Mouse (Mus musculus) embryonic stem cell, embryonic (primary cell): Measurements from ENCODE around the gene Vwa5b2.

Source experiments
- CTCF ChIA-PET, 4 experiments: fragments of 300-600 bp in 2 of 4; fragments of 350-600 bp in 2 of 4; sonication (Branson Sonifier 250); formaldehyde crosslinking; loops; one replicate each; lab custom pipeline; 2022; ENCODE audit warnings: inconsistent platforms in 2 of 4; lab: Charles Lee
- POLR2A ChIA-PET, 4 experiments: fragments of 300-600 bp in 2 of 4; fragments of 350-600 bp in 2 of 4; sonication (Branson Sonifier 250); formaldehyde crosslinking; loops; one replicate each; lab custom pipeline; 2022; ENCODE audit warnings: antibody characterized with exemption in 4 of 4, inconsistent platforms in 1 of 4; lab: Charles Lee

Vwa5b2 gene

DNA sequence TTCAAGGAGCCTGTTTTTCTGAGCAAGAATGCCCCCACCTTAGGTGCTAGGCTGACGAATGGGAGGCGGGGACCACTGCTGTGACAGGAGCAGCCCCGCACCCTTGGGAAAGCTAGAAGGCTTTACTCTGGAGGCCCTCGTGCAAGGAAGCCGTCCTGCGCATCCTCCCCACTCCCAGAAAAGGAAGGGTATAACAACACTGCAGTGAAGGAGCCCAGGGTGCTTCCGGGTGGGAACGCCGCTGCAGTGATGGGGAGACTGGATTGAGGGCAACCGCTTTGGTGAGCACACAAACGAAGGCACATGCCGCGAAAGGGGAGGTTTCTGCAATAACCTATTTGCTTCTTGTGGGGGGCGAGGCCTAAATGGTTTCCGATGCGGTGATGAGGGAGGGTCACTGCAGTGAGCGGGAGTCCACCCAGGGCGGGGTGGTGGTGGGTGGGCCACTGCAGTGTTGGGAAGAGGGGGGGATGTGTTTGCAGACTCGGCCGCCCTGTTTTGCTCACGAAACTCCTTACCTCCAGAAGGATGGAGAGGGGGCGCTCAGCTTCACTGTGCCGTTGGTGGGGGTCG, at the start of gene Vwa5b2:
Gene Vwa5b2, plus strand, starts transcription at position 106 of the 573 bp plus-strand sequence.
- ChIA-PET CTCF (no interaction called here), POLR2A (interaction anchor here in 3 of 4 experiments (0.5 to 3.2 kb wide), 13 partner anchors 10 to 195 kb away, joined by 3 to 21 read pairs (median 6); partner anchors contain the start of genes Abcf3 (in 2 of the 3), Alg3 (in 2 of the 3), Eef1akmt4 (in 2 of the 3) and Gm49333 (in 2 of the 3))

GRCm38 (mm10) chr16:20539649-20540048, 49.6 kb upstream of the Vwa5b2 start:
- POLR2A ChIA-PET: interaction anchor here in 2 of 4 experiments (0.6 to 1.5 kb wide), 8 partner anchors 12 to 154 kb away, joined by 3 to 5 read pairs (median 3); partner anchors contain the start of genes Alg3 (in 1 of the 2), Camk2n2 (in 1 of the 2), Eef1akmt4 (in 1 of the 2) and Gm49333 (in 1 of the 2)
- CTCF ChIA-PET: no interaction called here

GRCm38 (mm10) chr16:20540438-20540837, 48.8 kb upstream of the Vwa5b2 start:
- CTCF ChIA-PET: interaction anchor here in 1 of 4 experiments (0.5 kb wide), 1 partner anchor 381 kb away, joined by 3 read pairs; no protein-coding TSS in a partner anchor
- POLR2A ChIA-PET: interaction anchor here in 3 of 4 experiments (0.5 to 1.5 kb wide), 12 partner anchors 14 to 176 kb away, joined by 3 to 6 read pairs (median 3); partner anchors contain the start of genes Eif2b5 (in 2 of the 3), Alg3 (in 1 of the 3), Camk2n2 (in 1 of the 3) and Eef1akmt4 (in 1 of the 3)

DNA sequence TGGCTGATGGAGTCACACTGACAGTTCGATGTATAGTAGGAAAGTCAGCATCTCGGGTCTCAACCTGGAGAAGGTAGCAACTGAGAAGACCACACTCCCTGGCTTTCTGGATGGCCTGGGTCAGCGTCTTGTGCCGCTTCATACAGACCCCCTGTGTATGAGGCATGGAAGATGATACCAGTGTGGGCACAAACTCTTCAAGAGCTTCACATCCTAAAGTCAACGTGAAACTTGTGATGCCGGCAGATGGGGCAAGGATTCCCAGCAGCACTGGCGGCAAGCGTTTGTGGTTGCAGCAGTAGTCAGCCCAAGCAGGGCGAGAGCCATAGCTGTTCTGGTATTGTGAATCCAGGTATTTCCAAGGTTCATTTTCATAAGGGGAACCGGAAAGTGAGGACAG, 43.6 kb upstream of the Vwa5b2 start:
- ChIA-PET CTCF (no interaction called here), POLR2A (interaction anchor here in 3 of 4 experiments (0.6 to 8.0 kb wide), 16 partner anchors 8 to 235 kb away, joined by 3 to 122 read pairs (median 4); partner anchors contain the start of genes Ap2m1 (in 2 of the 3), Alg3 (in 1 of the 3), Eef1akmt4 (in 1 of the 3) and Eif2b5 (in 1 of the 3))

DNA sequence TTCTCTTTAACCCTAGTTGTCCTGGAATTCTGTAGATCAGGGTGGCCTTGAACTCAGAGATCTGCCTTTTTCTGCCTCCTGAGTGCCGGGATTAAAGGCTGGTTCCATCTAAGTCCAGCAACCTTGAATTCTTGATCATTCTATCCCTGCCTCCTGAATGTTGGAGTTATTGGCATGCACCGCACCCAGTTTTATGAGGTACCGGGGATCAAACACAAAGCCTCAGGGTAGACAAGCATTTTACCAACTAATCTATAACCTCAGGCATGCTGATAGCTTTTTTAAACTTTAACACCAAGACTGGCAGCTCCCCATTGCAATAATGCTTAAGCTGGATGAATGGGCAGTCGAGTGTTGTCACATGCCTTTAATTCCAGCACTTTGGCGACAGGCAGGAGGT, 41.8 kb upstream of the Vwa5b2 start:
- ChIA-PET CTCF (interaction anchor here in 3 of 4 experiments (0.6 to 2.0 kb wide), 6 partner anchors 10 to 642 kb away, joined by 3 to 7 read pairs (median 3); no protein-coding TSS in a partner anchor), POLR2A (interaction anchor here (0.6 to 8.0 kb wide), 65 partner anchors 10 to 708 kb away, joined by 3 to 122 read pairs (median 5); partner anchors contain the start of genes Ap2m1 (in 4 of the 4), Alg3 (in 3 of the 4), Eef1akmt4 (in 3 of the 4) and Gm49333 (in 3 of the 4))

DNA sequence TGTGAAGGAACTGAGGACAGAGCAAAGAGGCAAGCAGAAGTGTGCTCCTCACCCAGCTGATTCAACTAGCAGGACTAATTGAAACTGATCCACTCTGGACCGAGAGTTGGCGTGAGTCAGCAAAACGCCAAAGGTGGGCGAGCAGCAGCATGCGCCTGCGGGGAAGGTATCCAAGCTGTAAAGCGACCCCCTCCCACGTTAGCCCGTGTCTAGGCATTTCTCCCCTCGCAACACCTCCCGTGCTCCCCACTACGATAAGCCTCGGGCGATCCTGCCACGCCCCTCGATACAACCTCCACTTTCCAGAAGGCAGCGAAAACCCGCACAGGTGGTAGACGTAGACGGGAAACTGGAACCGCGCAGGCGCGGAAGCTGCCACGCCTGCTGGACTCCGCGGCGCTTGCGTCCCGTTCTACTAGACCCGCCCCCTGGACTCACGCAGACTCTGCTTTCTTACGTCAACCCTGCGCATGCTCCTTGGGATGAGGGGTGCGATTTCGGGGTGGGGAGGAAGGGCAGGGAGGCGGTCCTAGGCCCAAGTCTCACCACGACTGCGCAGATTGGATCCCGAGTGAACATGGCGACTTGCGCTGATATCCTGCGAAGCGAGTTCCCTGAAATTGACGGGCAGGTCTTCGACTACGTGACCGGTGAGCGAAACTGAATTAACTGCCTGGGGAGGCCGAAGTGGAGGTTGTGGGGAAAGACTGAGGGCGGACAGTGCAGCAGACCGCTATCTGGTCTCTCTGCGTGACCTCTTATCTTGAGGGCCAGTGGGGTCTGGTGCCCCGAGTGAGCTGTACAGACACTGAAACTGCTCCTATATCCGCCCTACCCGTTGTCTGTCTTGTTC, 40.9 kb upstream of the Vwa5b2 start, which contains the start of gene Abcf3:
Gene Abcf3, plus strand, starts transcription at position 482 of the 853 bp plus-strand sequence.
- CTCF ChIA-PET: interaction anchor here (0.6 to 2.0 kb wide), 11 partner anchors 9 to 641 kb away, joined by 3 to 7 read pairs (median 3); partner anchors contain the start of genes Ap2m1 (in 1 of the 4) and Dvl3 (in 1 of the 4)

GRCm38 (mm10) chr16:20549161-20549560, 40.1 kb upstream of the Vwa5b2 start:
- CTCF ChIA-PET: interaction anchor here in 2 of 4 experiments (0.6 to 2.0 kb wide), 3 partner anchors 35 to 48 kb away, joined by 3 to 7 read pairs (median 4); no protein-coding TSS in a partner anchor
- POLR2A ChIA-PET: interaction anchor here (0.6 to 8.0 kb wide), 38 partner anchors 8 to 229 kb away, joined by 3 to 122 read pairs (median 8); partner anchors contain the start of genes Ap2m1 (in 3 of the 4), Alg3 (in 2 of the 4), Clcn2 (in 2 of the 4) and Dvl3 (in 2 of the 4)

More for the DNA sequence above, 40.9 kb upstream of the Vwa5b2 start, which contains the start of gene Abcf3:
- POLR2A ChIA-PET: interaction anchor here (0.5 to 8.0 kb wide), 77 partner anchors 9 to 1435 kb away, joined by 3 to 122 read pairs (median 4); partner anchors contain the start of genes Ap2m1 (in 4 of the 4), Alg3 (in 3 of the 4), Eef1akmt4 (in 3 of the 4) and Gm49333 (in 3 of the 4)

GRCm38 (mm10) chr16:20551691-20552090, 37.6 kb upstream of the Vwa5b2 start:
- ChIA-PET POLR2A (interaction anchor here in 2 of 4 experiments (0.8 to 8.0 kb wide), 7 partner anchors 7 to 75 kb away, joined by 4 to 122 read pairs (median 5); partner anchors contain the start of gene Ap2m1 (in 2 of the 2)), CTCF (no interaction called here)

DNA sequence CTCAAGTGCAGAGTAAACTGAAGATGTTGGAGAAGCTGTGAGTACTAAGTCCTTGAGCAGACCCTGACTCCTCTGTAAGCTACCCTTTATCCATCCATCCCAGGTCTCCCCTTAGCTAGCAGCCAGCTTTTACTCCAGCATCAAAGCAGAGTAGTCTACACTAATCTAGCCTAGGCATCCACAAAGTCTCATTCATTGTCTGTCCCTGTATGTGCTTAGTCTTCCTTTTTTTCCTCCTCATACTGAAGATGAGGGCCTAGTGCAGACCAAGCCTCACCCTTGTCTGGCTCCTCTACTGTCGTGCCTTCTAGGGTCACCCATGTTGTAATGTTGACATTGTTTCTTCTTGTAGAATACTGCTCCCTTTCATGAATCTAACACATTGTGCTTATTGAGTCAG, 36.7 kb upstream of the Vwa5b2 start:
- ChIA-PET POLR2A (interaction anchor here in 3 of 4 experiments (1.0 to 2.0 kb wide), 4 partner anchors 9 to 54 kb away, joined by 3 to 5 read pairs (median 4); partner anchors contain the start of gene Eif2b5 (in 1 of the 3)), CTCF (no interaction called here)

- CTCF ChIA-PET: no interaction called here
- POLR2A ChIA-PET: interaction anchor here in 2 of 4 experiments (0.6 to 3.6 kb wide), 3 partner anchors 11 to 37 kb away, joined by 5 to 15 read pairs (median 6); no protein-coding TSS in a partner anchor
These were observed 34.3 kb upstream of the Vwa5b2 start for GRCm38 (mm10) chr16:20555000-20555399.

- ChIA-PET POLR2A (interaction anchor here (0.5 to 7.2 kb wide), 36 partner anchors 8 to 300 kb away, joined by 3 to 46 read pairs (median 4); partner anchors contain the start of genes Ap2m1 (in 4 of the 4), Abcf3 (in 3 of the 4), Alg3 (in 3 of the 4) and Eef1akmt4 (in 3 of the 4)), CTCF (interaction anchor here in 2 of 4 experiments (0.7 to 1.0 kb wide), 5 partner anchors 9 to 111 kb away, joined by 3 to 4 read pairs (median 3); partner anchors contain the start of genes Abcf3 (in 1 of the 2) and Eif4g1 (in 1 of the 2))
These were observed 31.9 kb upstream of the Vwa5b2 start for GRCm38 (mm10) chr16:20557381-20557780.

- ChIA-PET POLR2A (interaction anchor here in 3 of 4 experiments (0.6 to 2.4 kb wide), 10 partner anchors 11 to 1451 kb away, joined by 3 to 8 read pairs (median 4); partner anchors contain the start of genes Abcf3 (in 1 of the 3), Alg3 (in 1 of the 3), Dvl3 (in 1 of the 3) and Eef1akmt4 (in 1 of the 3)), CTCF (no interaction called here)
These were observed 24.2 kb upstream of the Vwa5b2 start for GRCm38 (mm10) chr16:20565075-20565474.

GRCm38 (mm10) chr16:20589939-20590679, 838 bp downstream of the Vwa5b2 start:
- POLR2A ChIA-PET: interaction anchor here (0.5 to 3.2 kb wide), 21 partner anchors 9 to 195 kb away, joined by 3 to 21 read pairs (median 6); partner anchors contain the start of genes Alg3 (in 4 of the 4), Eef1akmt4 (in 4 of the 4), Gm49333 (in 4 of the 4) and Abcf3 (in 2 of the 4)

DNA sequence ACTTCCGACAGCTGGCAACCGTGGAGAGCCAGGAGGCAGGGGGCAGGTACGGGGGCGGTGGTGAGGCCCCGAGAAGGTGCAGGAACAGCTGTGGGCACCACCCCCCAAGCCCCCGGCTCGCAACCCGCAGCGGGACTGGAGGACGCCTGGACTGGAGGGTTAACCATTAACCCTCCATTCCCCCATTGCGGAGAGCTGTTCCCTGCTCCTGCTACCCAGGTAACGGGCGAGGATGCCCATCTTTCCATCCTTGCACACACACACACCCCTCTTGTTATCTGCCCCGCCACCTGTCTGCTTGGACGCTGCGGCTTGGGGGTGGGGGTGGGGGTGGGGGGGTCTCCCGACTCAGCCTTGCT, 1.4 kb downstream of the Vwa5b2 start:
- ChIA-PET CTCF (interaction anchor here (0.6 to 1.4 kb wide), 5 partner anchors 21 to 350 kb away, joined by 3 to 6 read pairs (median 3); partner anchors contain the start of genes Alg3 (in 1 of the 4), Eef1akmt4 (in 1 of the 4), Gm49333 (in 1 of the 4) and Map6d1 (in 1 of the 4)), POLR2A (interaction anchor here (1.0 to 3.2 kb wide), 19 partner anchors 11 to 92 kb away, joined by 3 to 21 read pairs (median 7); partner anchors contain the start of genes Alg3 (in 4 of the 4), Eef1akmt4 (in 4 of the 4), Gm49333 (in 4 of the 4) and Abcf3 (in 2 of the 4))

More at GRCm38 (mm10) chr16:20589939-20590679, 838 bp downstream of the Vwa5b2 start:
- CTCF ChIA-PET: interaction anchor here in 3 of 4 experiments (0.6 to 1.4 kb wide), 4 partner anchors 21 to 349 kb away, joined by 3 to 6 read pairs (median 3); partner anchors contain the start of genes Alg3 (in 1 of the 3), Eef1akmt4 (in 1 of the 3), Gm49333 (in 1 of the 3) and Map6d1 (in 1 of the 3)

DNA sequence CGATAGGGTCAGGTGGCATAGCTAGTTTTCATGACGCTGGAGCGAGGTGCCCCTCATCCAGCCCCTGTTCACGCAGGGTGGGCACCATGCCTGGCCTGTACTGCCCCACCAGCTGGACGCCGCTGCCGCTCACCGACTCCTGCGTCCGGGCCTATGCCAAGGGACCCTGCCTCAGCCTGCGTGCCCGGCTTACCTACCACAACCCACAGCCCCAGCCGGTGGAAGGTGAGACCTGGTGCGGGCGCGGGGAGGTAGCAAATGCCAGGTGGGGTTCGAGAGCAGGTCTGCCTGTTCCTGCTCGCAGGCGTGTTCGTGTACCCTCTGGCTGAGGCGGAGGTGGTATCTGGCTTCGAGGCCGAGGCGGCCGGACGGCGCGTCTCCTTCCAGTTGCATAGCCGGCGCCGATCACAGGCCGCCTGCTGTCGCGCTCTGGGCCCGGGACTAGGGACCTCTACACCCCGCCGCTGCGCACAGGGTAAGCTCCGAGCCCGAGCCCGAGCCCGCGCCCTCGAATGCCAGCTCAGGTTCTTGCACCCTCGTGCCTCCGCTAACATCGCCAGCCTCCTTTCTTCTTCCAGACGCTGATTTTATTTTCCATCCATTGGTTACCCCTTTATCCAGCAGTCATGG, 1.9 kb downstream of the Vwa5b2 start:
- ChIA-PET POLR2A (interaction anchor here (0.6 to 3.2 kb wide), 25 partner anchors 10 to 132 kb away, joined by 3 to 21 read pairs (median 6); partner anchors contain the start of genes Alg3 (in 4 of the 4), Eef1akmt4 (in 4 of the 4), Gm49333 (in 4 of the 4) and Dvl3 (in 2 of the 4)), CTCF (interaction anchor here in 3 of 4 experiments (0.6 to 1.4 kb wide), 4 partner anchors 20 to 152 kb away, joined by 3 to 6 read pairs (median 4); partner anchors contain the start of genes Alg3 (in 1 of the 3), Eef1akmt4 (in 1 of the 3) and Gm49333 (in 1 of the 3))
